Mouse (Mus musculus) lung, embryonic 16.5 days (tissue): ENCODE data around the gene Cd109. TPM values are rescaled to one million over a fixed set of nuclear protein-coding genes. Genes with fewer than 3 reads are reported as not detected.

ENCODE experiments used
- ATAC-seq: fragments of 200-750 bp; cut with Nextera tagmentation; 2 replicates; pipeline ENCODE4 v1.8.0; 2017; ENCODE audit warnings: low read depth, mild to moderate bottlenecking, moderate library complexity
- H3K27ac ChIP-seq: fragments of 300-500 bp; sonication (generic); 2 replicates; pipeline ENCODE4 v1.5.1; 2014; ENCODE audit warnings: mild to moderate bottlenecking, control low read depth, low read length
- H3K27me3 ChIP-seq: fragments of 300-500 bp; sonication (generic); 2 replicates; pipeline ENCODE4 v1.6.1; 2014; ENCODE audit warnings: low read depth, low read length, mixed read lengths; ENCODE audit not compliant: control insufficient read depth, insufficient read depth
- H3K36me3 ChIP-seq: fragments of 300-500 bp; sonication (generic); 2 replicates; pipeline ENCODE4 v1.6.1; 2014; ENCODE audit warnings: low read length; ENCODE audit not compliant: control insufficient read depth, insufficient read depth
- H3K4me1 ChIP-seq: fragments of 300-500 bp; sonication (generic); replicated peaks from 2 replicates; pipeline ENCODE4 v1.6.1; 2014; ENCODE audit warnings: low read length, mixed read lengths; ENCODE audit not compliant: control insufficient read depth, insufficient read depth
- H3K4me2 ChIP-seq: fragments of 300-500 bp; sonication (generic); 2 replicates; pipeline ENCODE4 v1.6.1; 2014; ENCODE audit warnings: low read depth, low read length, control low read depth
- H3K4me3 ChIP-seq: fragments of 300-500 bp; sonication (generic); 2 replicates; pipeline ENCODE4 v1.5.1; 2014; ENCODE audit warnings: mild to moderate bottlenecking, low read length, control low read depth
- H3K9ac ChIP-seq: fragments of 300-500 bp; sonication (generic); 2 replicates; pipeline ENCODE4 v1.6.1; 2014; ENCODE audit warnings: low read length, control low read depth
- H3K9me3 ChIP-seq: fragments of 300-500 bp; sonication (generic); 2 replicates; pipeline ENCODE4 v1.6.1; 2016; ENCODE audit warnings: low read length; ENCODE audit not compliant: control insufficient read depth
- WGBS: fragments of 180-500 bp; shearing (Covaris S2); extraction: QIAGEN DNeasy Blood & Tissue Kit; methylation state at CpG from one replicate; pipeline ENCODE4 v1.1.7; 2014; 5-methylcytosine and 5-hydroxymethylcytosine counted together
- polyA plus RNA-seq: library from polyadenylated mRNA; unstranded; fragments of >200 nt; fragmentation: Nextera tagmentation; extraction: Ambion mirVana; gene quantifications from 2 replicates; pipeline ENCODE4 v1.2.1, GENCODE M21; 2015

Gene Cd109
- polyA plus RNA-seq, 1 experiment from 2014 or later: 10.7 TPM

DNA sequence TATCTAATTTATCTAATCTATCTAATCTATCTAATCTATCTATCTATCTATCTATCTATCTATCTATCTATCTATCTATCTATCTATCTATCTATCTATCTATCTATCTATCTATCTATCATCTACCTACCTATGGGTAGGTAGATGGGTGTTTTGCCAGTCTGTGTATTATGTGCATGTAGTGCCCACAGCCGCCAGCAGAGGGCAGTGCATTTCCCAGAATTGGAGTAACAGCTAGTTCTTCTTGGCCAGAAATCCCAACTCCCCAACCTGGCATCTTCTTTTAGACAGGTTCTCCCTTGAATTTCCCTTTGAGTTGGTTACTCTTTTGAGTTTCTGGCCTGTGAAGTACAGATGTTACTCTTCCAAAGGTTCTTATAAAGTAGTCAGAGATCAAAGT lies 85.3 kb downstream of the Cd109 start:
- Histone ChIP-seq H3K9ac (no peak overlapping the region), H3K4me3 (no peak overlapping the region), H3K27ac (no peak overlapping the region), H3K4me1 (no peaks in the 10 kb centered on the region), H3K4me2 (no peak overlapping the region), H3K27me3 (no peaks in the 10 kb centered on the region), H3K36me3 (no peaks in the 10 kb centered on the region), H3K9me3 (no peaks in the 10 kb centered on the region)
- no peak for ATAC-seq
- 3% methylated on average over 1 of the region's 1 CpGs for WGBS

DNA sequence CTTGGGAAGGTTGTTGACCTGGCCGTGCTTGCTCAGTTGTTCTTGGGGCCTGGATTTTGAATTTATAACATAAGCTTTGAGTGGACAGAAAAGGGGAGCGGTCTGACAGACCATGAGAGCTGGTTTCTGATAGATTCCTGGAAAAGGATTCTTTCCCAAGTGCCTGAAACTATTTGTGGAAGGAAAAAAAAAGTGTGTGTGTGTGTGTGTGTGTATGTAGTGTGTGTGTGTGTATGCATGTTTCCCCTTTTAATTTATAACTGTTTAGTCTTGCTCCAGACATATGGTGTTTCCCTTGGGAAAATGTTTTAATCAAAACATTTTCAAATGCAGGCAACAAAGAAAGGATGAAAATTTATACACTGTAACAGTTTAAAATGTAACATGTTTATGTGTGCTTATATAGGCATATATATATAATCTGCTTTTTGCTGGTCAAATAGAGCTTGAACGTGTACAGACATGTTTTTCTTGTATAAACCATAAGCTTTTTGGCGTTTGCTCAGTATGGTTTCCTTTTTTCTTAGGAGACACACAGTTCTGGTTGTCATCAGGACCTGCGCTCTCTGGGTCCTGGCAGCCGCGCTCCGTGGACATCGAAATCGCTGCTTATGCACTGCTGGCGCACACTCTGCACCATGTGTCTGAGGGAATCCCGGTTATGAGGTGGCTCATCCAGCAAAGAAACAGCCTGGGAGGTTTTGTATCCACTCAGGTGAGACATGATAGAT lies 87.3 kb downstream of the Cd109 start:
- H3K27me3 ChIP-seq: no peaks in the 10 kb centered on the region
- WGBS: 75% methylated on average over 12 of the region's 12 CpGs
- no peak overlapping the region for H3K4me2 ChIP-seq
- H3K27ac ChIP-seq: no peak overlapping the region
- H3K9me3 ChIP-seq: peaks cover 3% of the 10 kb centered on the region; the same call in 1 of the 2 replicates
- 0 out of 2 replicates have a peak, but pooled peaks cover 2% of the 10 kb centered on the region for H3K36me3 ChIP-seq
- no peaks in the 10 kb centered on the region for H3K4me1 ChIP-seq
- ATAC-seq: 0 out of 2 replicates have a peak, but pooled peaks have one; percentile 15
- H3K4me3 ChIP-seq: no peak overlapping the region
- no peak overlapping the region for H3K9ac ChIP-seq

DNA sequence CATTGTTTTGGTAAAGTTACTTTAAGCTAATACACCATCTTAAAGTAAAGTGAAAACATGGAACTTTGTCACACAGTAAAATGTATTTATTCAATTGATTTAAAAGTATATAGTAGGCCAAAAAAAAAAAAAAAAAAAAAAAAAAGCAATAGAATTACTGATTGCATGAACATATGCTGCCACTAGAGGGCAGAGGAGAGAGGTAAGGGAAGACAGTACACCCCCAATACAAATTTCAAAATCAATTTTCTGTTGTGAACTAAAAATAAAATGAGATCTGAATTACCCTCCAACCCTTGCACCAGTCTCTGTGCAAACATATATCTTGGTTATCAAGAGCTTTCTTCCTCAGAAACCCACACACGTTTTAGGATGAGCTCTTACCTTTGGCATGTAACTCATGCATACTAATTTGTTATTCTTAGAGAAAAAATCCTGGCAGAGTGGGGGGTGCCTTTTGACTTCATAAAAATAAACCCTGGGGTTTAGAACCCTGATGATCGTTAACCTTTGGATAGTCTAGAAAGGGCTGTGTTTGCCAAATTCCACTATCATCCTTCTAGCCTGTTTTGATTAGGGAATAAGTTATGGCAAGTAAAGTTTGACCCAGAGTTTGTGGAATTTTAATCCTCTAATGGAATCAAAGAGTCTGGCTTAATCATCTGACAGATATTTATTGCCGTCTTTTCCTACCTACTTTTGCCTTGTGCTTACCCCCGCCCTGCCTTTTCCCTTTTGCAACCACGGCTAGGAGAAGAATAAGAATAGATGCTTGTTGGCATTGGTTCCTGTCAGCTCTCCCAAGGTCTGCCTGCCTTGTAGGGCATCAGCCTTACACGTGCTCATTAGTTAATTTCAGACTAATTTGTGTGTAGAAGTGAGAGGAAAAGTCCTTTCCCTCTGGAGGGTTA lies 105.8 kb downstream of the Cd109 start:
- Histone ChIP-seq H3K4me1 (no peaks in the 10 kb centered on the region), H3K9ac (no peak overlapping the region), H3K4me2 (no peak overlapping the region), H3K4me3 (no peak overlapping the region), H3K27me3 (no peaks in the 10 kb centered on the region), H3K36me3 (no peaks in the 10 kb centered on the region), H3K27ac (no peak overlapping the region), H3K9me3 (no peaks in the 10 kb centered on the region)
- WGBS: 60% methylated on average over 6 of the region's 6 CpGs
- no peak for ATAC-seq

- no peak overlapping the region for H3K4me2 ChIP-seq
- H3K4me1 ChIP-seq: peaks cover 11% of the 10 kb centered on the region
- H3K27me3 ChIP-seq: no peaks in the 10 kb centered on the region
- ATAC-seq: no peak
- H3K36me3 ChIP-seq: no peaks in the 10 kb centered on the region
- H3K4me3 ChIP-seq: no peak overlapping the region
- no peak overlapping the region for H3K9ac ChIP-seq
- H3K9me3 ChIP-seq: no peaks in the 10 kb centered on the region
- H3K27ac ChIP-seq: no peak overlapping the region
- WGBS: 67% methylated on average over 6 of the region's 6 CpGs
Observed at GRCm38 (mm10) chr9:78731931-78732330, 116.6 kb downstream of the Cd109 start.

DNA sequence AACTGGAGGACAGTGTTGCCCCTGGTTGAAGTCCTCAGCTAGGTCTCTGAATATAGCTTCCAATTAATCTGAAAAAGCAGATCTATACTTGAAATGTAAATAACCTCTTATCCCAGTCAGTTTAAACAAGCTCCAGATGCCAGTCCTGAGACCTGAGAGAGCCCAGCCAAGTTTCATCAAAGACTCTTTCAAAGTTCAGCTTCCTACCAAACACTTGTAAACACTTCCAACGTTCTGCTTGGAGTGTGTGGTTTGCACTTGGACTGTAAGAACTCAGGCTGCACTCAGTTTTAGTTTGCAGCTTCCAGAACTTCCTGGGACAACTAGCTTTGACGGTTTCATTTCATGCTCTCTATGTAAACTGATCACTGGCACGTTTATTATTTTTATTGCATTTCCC lies 120.2 kb downstream of the Cd109 start:
- H3K9me3 ChIP-seq: no peaks in the 10 kb centered on the region
- WGBS: 5% methylated on average over 3 of the region's 3 CpGs
- no peak overlapping the region for H3K4me3 ChIP-seq
- H3K27ac ChIP-seq: peak overlapping the region; percentile 34
- no peak overlapping the region for H3K9ac ChIP-seq
- H3K27me3 ChIP-seq: no peaks in the 10 kb centered on the region
- H3K4me1 ChIP-seq: peaks cover 11% of the 10 kb centered on the region
- peak; percentile 85 for ATAC-seq
- 0 out of 2 replicates have a peak overlapping the region, but pooled peaks have one; percentile 22 for H3K4me2 ChIP-seq
- H3K36me3 ChIP-seq: no peaks in the 10 kb centered on the region

- ATAC-seq: peak; percentile 57; the same call in 1 of the 2 replicates
- H3K27ac ChIP-seq: no peak overlapping the region
- H3K9ac ChIP-seq: no peak overlapping the region
- no peaks in the 10 kb centered on the region for H3K9me3 ChIP-seq
- no peak overlapping the region for H3K4me3 ChIP-seq
- H3K4me2 ChIP-seq: no peak overlapping the region
- H3K4me1 ChIP-seq: no peaks in the 10 kb centered on the region
- no peaks in the 10 kb centered on the region for H3K36me3 ChIP-seq
- H3K27me3 ChIP-seq: no peaks in the 10 kb centered on the region
- 24% methylated on average over 3 of the region's 3 CpGs for WGBS
Observed at GRCm38 (mm10) chr9:78742012-78742411, 126.7 kb downstream of the Cd109 start.

DNA sequence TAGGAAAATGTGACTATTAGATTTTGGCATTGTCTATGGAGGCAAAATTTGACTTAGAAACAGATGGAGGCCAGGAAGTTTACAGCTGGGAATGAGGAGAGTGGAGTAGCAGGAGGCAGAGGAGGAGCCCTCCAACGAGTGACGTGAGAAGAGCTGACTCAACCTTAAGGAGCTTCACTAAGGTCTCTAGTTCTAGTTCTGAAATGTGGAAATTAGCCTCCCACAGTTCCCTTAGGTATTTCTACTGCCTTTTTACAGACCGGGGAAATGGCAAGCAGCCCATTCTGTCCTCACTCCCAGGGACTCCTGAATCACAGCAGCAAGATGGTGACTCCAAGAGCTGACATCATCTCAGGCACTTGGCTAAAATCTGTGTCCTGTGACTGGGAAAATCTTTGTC lies 134.9 kb downstream of the Cd109 start:
- Histone ChIP-seq H3K4me3 (no peak overlapping the region), H3K27ac (no peak overlapping the region), H3K4me1 (no peaks in the 10 kb centered on the region), H3K9ac (no peak overlapping the region), H3K4me2 (no peak overlapping the region), H3K36me3 (no peaks in the 10 kb centered on the region), H3K9me3 (no peaks in the 10 kb centered on the region), H3K27me3 (no peaks in the 10 kb centered on the region)
- 45% methylated on average over 3 of the region's 3 CpGs for WGBS
- no peak for ATAC-seq
